Mouse (Mus musculus): ENCODE data around the gene Tbx15.

- TF ChIP-seq CTCF (IDR thresholded peaks at IDR 0.05; ENCODE audit: borderline replicate concordance, insufficient read depth, low read depth, low read length) = no peak
- no peak for TF ChIP-seq POLR2A (IDR thresholded peaks at IDR 0.05; ENCODE audit: borderline replicate concordance, insufficient read depth, low read length)
Measured at GRCm38 (mm10) chr3:99379616-99380250, 139.6 kb downstream of the Tbx15 start.
